Mouse (Mus musculus) MEL (cell line): ENCODE results near the gene Mtnr1a. TPM values are rescaled to one million over a fixed set of nuclear protein-coding genes. Genes with fewer than 3 reads are reported as not detected.

Experiments
- DNase-seq: peaks from one replicate; pipeline ENCODE4 v3.0.0; 2011; ENCODE audit warnings: low read depth, low spot score
- H3K27ac ChIP-seq: 2 replicates; pipeline ENCODE4 v1.5.1; 2012; ENCODE audit warnings: low read depth, mild to moderate bottlenecking, control low read depth, low read length, moderate library complexity; ENCODE audit not compliant: control insufficient read depth
- H3K27me3 ChIP-seq, 2 experiments: fragments of 150-350 bp in 1 of 2; sonication (generic) in 1 of 2; 2 replicates each; pipeline ENCODE4 v1.6.1; 2012; ENCODE audit warnings: low read length in 2 of 2, mild to moderate bottlenecking in 2 of 2, improper control_type of control experiment in 1 of 2, moderate library complexity in 1 of 2; ENCODE audit not compliant: insufficient read depth in 2 of 2, control insufficient read depth in 1 of 2
- H3K36me3 ChIP-seq, 2 experiments: 2 replicates each; pipeline ENCODE4 v1.6.1; 2012 to 2014; ENCODE audit warnings: low read length in 2 of 2, improper control_type of control experiment in 1 of 2, inconsistent platforms in 1 of 2, mild to moderate bottlenecking in 1 of 2; ENCODE audit not compliant: insufficient read depth in 2 of 2, control insufficient read depth in 1 of 2
- H3K4me1 ChIP-seq, 2 experiments: fragments of 150-350 bp in 1 of 2; sonication (generic) in 1 of 2; 2 replicates each; pipeline ENCODE4 v1.6.1; 2012; ENCODE audit warnings: low read length in 2 of 2, improper control_type of control experiment in 1 of 2, mild to moderate bottlenecking in 1 of 2; ENCODE audit not compliant: insufficient read depth in 2 of 2, control insufficient read depth in 1 of 2
- H3K4me3 ChIP-seq, 2 experiments: fragments of 150-350 bp in 1 of 2; sonication (generic) in 1 of 2; 2 replicates each; pipeline ENCODE4 v1.5.1; 2012; ENCODE audit warnings: low read depth in 2 of 2, low read length in 2 of 2, mild to moderate bottlenecking in 2 of 2, moderate library complexity in 2 of 2, control low read depth in 1 of 2, improper control_type of control experiment in 1 of 2; ENCODE audit not compliant: control insufficient read depth in 1 of 2, insufficient read depth in 1 of 2
- H3K79me2 ChIP-seq: 2 replicates; pipeline ENCODE4 v1.6.1; 2012; ENCODE audit warnings: mild to moderate bottlenecking, low read length, moderate library complexity; ENCODE audit not compliant: control insufficient read depth, poor library complexity, insufficient read depth
- H3K9ac ChIP-seq: 2 replicates; pipeline ENCODE4 v1.6.1; 2012; ENCODE audit warnings: low read depth, mild to moderate bottlenecking, control low read depth, low read length, moderate library complexity; ENCODE audit not compliant: control insufficient read depth, poor library complexity, severe bottlenecking
- H3K9me3 ChIP-seq: fragments of 150-350 bp; sonication (generic); replicated peaks from 2 replicates; pipeline ENCODE4 v1.6.1; 2012; ENCODE audit warnings: mild to moderate bottlenecking, low read length, improper control_type of control experiment, moderate library complexity; ENCODE audit not compliant: insufficient read depth
- BHLHE40 ChIP-seq: IDR thresholded peaks from 2 replicates; pipeline ENCODE4 v1.6.1; 2012; ENCODE audit warnings: low read depth, mild to moderate bottlenecking, inconsistent platforms, low read length, improper control_type of control experiment, borderline replicate concordance
- CHD2 ChIP-seq: IDR thresholded peaks from 2 replicates; pipeline ENCODE4 v1.6.1; 2011; ENCODE audit warnings: low read length, improper control_type of control experiment
- CTCF ChIP-seq, 3 experiments: IDR thresholded peaks in 2 of 3; conservative IDR thresholded peaks in 1 of 3; 2 replicates each; pipeline ENCODE4 v1.5.1; 2011 to 2012; ENCODE audit warnings: low read length in 3 of 3, low read depth in 2 of 3, mild to moderate bottlenecking in 2 of 3, improper control_type of control experiment in 1 of 3, inconsistent platforms in 1 of 3, mixed read lengths in 1 of 3, moderate library complexity in 1 of 3; ENCODE audit not compliant: control insufficient read depth in 1 of 3, insufficient read depth in 1 of 3, poor library complexity in 1 of 3, severe bottlenecking in 1 of 3
- E2F4 ChIP-seq: IDR thresholded peaks from 2 replicates; pipeline ENCODE4 v1.6.1; 2011; ENCODE audit warnings: low read depth, low read length, improper control_type of control experiment, borderline replicate concordance
- ELF1 ChIP-seq: IDR thresholded peaks from 2 replicates; pipeline ENCODE4 v1.6.1; 2014; ENCODE audit warnings: low read depth, mild to moderate bottlenecking, inconsistent platforms, low read length, improper control_type of control experiment, moderate library complexity
- ETS1 ChIP-seq: IDR thresholded peaks from 2 replicates; pipeline ENCODE4 v1.6.1; 2012; ENCODE audit warnings: low read depth, mild to moderate bottlenecking, inconsistent platforms, low read length, improper control_type of control experiment, moderate library complexity
- GABPA ChIP-seq: IDR thresholded peaks from 2 replicates; pipeline ENCODE4 v1.6.1; 2012; ENCODE audit warnings: low read depth, mild to moderate bottlenecking, inconsistent platforms, low read length, improper control_type of control experiment, moderate library complexity
- HCFC1 ChIP-seq: IDR thresholded peaks from 2 replicates; pipeline ENCODE4 v1.6.1; 2012; ENCODE audit warnings: low read depth, mild to moderate bottlenecking, inconsistent platforms, low read length, improper control_type of control experiment, moderate library complexity
- KAT2A ChIP-seq: conservative IDR thresholded peaks from 2 replicates; pipeline ENCODE4 v1.6.1; 2012; ENCODE audit warnings: low read depth, low read length, improper control_type of control experiment, inconsistent platforms
- MAX ChIP-seq: IDR thresholded peaks from 2 replicates; pipeline ENCODE4 v1.6.1; 2011; ENCODE audit warnings: low read length, improper control_type of control experiment
- MAZ ChIP-seq: IDR thresholded peaks from 2 replicates; pipeline ENCODE4 v1.6.1; 2012; ENCODE audit warnings: low read depth, mild to moderate bottlenecking, inconsistent platforms, low read length, improper control_type of control experiment
- POLR2AphosphoS2 ChIP-seq: IDR thresholded peaks from 2 replicates; pipeline ENCODE4 v1.6.1; 2011; ENCODE audit warnings: low read length, improper control_type of control experiment
- POLR2AphosphoS5 ChIP-seq: IDR thresholded peaks from 2 replicates; pipeline ENCODE4 v1.6.1; 2012; ENCODE audit warnings: low read depth, borderline replicate concordance, mild to moderate bottlenecking, inconsistent platforms, low read length, moderate library complexity, mixed read lengths
- RAD21 ChIP-seq: IDR thresholded peaks from 2 replicates; pipeline ENCODE4 v1.6.1; 2011; ENCODE audit warnings: mild to moderate bottlenecking, low read depth, low read length, improper control_type of control experiment
- RCOR1 ChIP-seq: IDR thresholded peaks from 2 replicates; pipeline ENCODE4 v1.6.1; 2012; ENCODE audit warnings: low read depth, mild to moderate bottlenecking, inconsistent platforms, low read length, improper control_type of control experiment
- TAL1 ChIP-seq: IDR thresholded peaks from 2 replicates; pipeline ENCODE4 v1.6.1; 2012; ENCODE audit warnings: mild to moderate bottlenecking, inconsistent platforms, low read length, moderate library complexity, mixed read lengths
- UBTF ChIP-seq: IDR thresholded peaks from 2 replicates; pipeline ENCODE4 v1.6.1; 2012; ENCODE audit warnings: low read depth, mild to moderate bottlenecking, inconsistent platforms, low read length, improper control_type of control experiment, moderate library complexity, borderline replicate concordance; ENCODE audit not compliant: insufficient read depth
- USF1 ChIP-seq: IDR thresholded peaks from 2 replicates; pipeline ENCODE4 v1.6.1; 2014; ENCODE audit warnings: low read depth, mild to moderate bottlenecking, inconsistent platforms, low read length, improper control_type of control experiment, moderate library complexity
- ZC3H11A ChIP-seq: IDR thresholded peaks from 2 replicates; pipeline ENCODE4 v1.6.1; 2012; ENCODE audit warnings: low read depth, mild to moderate bottlenecking, inconsistent platforms, low read length, improper control_type of control experiment
- ZKSCAN1 ChIP-seq: IDR thresholded peaks from 2 replicates; pipeline ENCODE4 v1.6.1; 2012; ENCODE audit warnings: low read depth, mild to moderate bottlenecking, inconsistent platforms, low read length, improper control_type of control experiment, moderate library complexity
- ZNF384 ChIP-seq: IDR thresholded peaks from 2 replicates; pipeline ENCODE4 v1.6.1; 2012; ENCODE audit warnings: low read depth, mild to moderate bottlenecking, inconsistent platforms, low read length, improper control_type of control experiment
- polyA plus RNA-seq, 2 experiments: library from polyadenylated mRNA; stranded (reverse) in 1 of 2; unstranded in 1 of 2; fragments of >175 nt in 1 of 2; fragments of >200 nt in 1 of 2; gene quantifications; 2 replicates each; pipeline versions ENCODE4 v1.2.1 to v1.2.4; 2012; ENCODE audit warnings: low replicate concordance in 2 of 2, low read depth in 1 of 2; ENCODE audit not compliant: insufficient read length in 2 of 2, insufficient read depth in 1 of 2, missing spikeins in 1 of 2
- total RNA-seq: library from RNA; depleted of rRNA; stranded (reverse); fragments of 300-350 nt; gene quantifications from 2 replicates; pipeline ENCODE4 v1.2.3, GENCODE M21; 2012

The Mtnr1a gene
- total and polyA plus RNA-seq, 3 experiments, result 0.28 TPM; not detected in 2

GRCm38 (mm10) chr8:45070949-45071348 is 2.0 kb downstream of the Mtnr1a start:
- H3K4me3 ChIP-seq, result no peak overlapping the region
- no peak overlapping the region for H3K9ac ChIP-seq
- no peaks in the 10 kb centered on the region for H3K9me3 ChIP-seq
- H3K27me3 ChIP-seq, result no peaks in the 10 kb centered on the region
- no peak for DNase-seq
- H3K27ac ChIP-seq, result no peak overlapping the region
- no peaks in the 10 kb centered on the region for H3K36me3 ChIP-seq
- H3K4me1 ChIP-seq, result no peaks in the 10 kb centered on the region
- TF ChIP-seq ZKSCAN1 (no peak), POLR2AphosphoS2 (no peak), ETS1 (no peak), HCFC1 (no peak), ELF1 (no peak), KAT2A (no peak), CTCF (IDR thresholded peaks at IDR 0.05 in 2 of 3, conservative IDR thresholded peaks at IDR 0.05 in 1 of 3; ENCODE audit: control insufficient read depth in 1 of 3, insufficient read depth in 1 of 3, low read depth in 2 of 3, low read length in 3 of 3, poor library complexity in 1 of 3, severe bottlenecking in 1 of 3) (no peak), ZNF384 (no peak), TAL1 (no peak), POLR2AphosphoS5 (no peak), MAZ (no peak), UBTF (no peak), CHD2 (no peak), RCOR1 (no peak), BHLHE40 (no peak), E2F4 (no peak), MAX (no peak)
- H3K79me2 ChIP-seq, result no peaks in the 10 kb centered on the region

DNA sequence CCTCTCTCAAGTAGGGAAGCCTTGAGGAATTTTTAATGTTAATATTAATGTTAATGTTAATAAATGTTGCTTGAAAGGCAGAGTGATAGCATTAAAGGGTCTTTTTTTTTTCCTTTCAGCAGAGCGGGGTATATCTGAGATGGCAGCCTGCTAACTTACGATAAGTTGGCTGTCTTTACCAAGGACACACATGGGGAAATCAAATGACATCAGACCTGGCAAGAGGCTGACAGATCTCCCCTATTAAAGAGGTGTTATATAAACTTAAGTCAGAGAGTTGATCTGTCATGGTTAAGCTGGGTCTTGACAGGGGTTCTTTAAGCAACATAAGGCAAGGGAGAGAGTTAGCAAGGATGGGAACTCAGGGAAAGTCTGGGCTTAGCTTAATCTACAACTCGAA is 11.9 kb downstream of the Mtnr1a start:
- no peaks in the 10 kb centered on the region for H3K9me3 ChIP-seq
- no peak overlapping the region for H3K4me3 ChIP-seq
- no peaks in the 10 kb centered on the region for H3K36me3 ChIP-seq
- no peak overlapping the region for H3K9ac ChIP-seq
- no peak for DNase-seq
- H3K27me3 ChIP-seq, result no peaks in the 10 kb centered on the region
- H3K27ac ChIP-seq, result no peak overlapping the region
- H3K79me2 ChIP-seq, result no peaks in the 10 kb centered on the region
- TF ChIP-seq RAD21 (no peak), BHLHE40 (no peak), MAZ (no peak), POLR2AphosphoS5 (no peak), ZC3H11A (no peak), UBTF (no peak), USF1 (no peak), ZKSCAN1 (no peak), GABPA (no peak)
- no peaks in the 10 kb centered on the region for H3K4me1 ChIP-seq
